Mouse (Mus musculus): ENCODE measurements around the gene Usf2. TPM values are rescaled to one million over a fixed set of nuclear protein-coding genes. Genes with fewer than 3 reads are reported as not detected.
"Not testable (repeated sequence)": the region's sequence is repeated elsewhere in the genome, so short reads cannot be mapped to it uniquely, and the experiment has no call there.

The Usf2 gene
- polyA plus RNA-seq, 1 experiment from 2014 or later: 23.5 TPM

DNA sequence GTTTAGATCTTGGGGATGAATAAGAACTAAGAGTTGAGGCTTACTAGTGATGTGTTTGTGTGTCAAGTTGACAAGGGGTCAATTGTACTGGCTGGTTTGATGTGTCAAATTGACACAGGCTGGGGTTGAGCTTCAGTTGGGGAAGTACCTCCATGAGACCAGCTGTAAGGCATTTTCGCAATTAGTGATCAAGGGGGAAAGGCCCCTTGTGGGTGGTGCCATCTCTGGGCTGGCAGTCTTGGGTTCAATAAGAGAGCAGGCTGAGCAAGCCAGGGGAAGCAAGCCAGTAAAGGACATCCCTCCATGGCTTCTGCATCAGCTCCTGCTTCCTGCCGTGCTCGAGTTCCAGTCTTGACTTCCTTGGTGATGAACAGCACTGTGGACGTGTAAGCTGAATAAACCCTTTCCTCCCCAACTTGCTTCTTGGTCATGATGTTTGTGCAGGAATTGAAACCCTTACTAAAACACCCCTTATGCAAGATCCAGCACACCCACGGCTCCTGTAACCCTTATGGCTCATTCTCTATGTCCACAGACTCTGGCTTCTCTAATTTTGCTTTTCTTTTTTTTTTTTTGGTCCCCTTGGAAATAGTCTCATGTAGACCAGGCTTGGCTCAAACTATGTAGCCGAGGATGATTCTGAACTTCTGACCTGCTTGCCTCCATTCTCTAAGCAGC is 21.0 kb downstream of the Usf2 start:
- not testable (repeated sequence) for H3K4me3 ChIP-seq; H3K27me3 ChIP-seq (ENCODE audit: low read depth, poor library complexity, severe bottlenecking); H3K36me3 ChIP-seq; H3K27ac ChIP-seq (replicated peaks); H3K9me3 ChIP-seq (replicated peaks); DNase-seq (ENCODE audit: low spot score); H3K4me1 ChIP-seq
- 84% methylated on average over 6 of the region's 6 CpGs for WGBS

GRCm38 (mm10) chr7:30924581-30924980 is 32.0 kb downstream of the Usf2 start, which contains the start of gene Hamp2:
Gene Hamp2 (minus strand): TSS chr7:30924681.
- H3K4me3 ChIP-seq; H3K4me1 ChIP-seq; H3K36me3 ChIP-seq; H3K9me3 ChIP-seq (replicated peaks); H3K27me3 ChIP-seq (ENCODE audit: low read depth, poor library complexity, severe bottlenecking); DNase-seq (ENCODE audit: low spot score); H3K27ac ChIP-seq (replicated peaks): not testable (repeated sequence)
- WGBS: 80% methylated on average over 2 of the region's 2 CpGs

GRCm38 (mm10) chr7:30924071-30924470 is 32.5 kb downstream of the Usf2 start:
- no peak overlapping the region for H3K27ac ChIP-seq (replicated peaks)
- DNase-seq (ENCODE audit: low spot score): no peak
- 78% methylated on average over 3 of the region's 3 CpGs for WGBS
- no peak overlapping the region for H3K4me3 ChIP-seq
- H3K36me3 ChIP-seq: no peaks in the 10 kb centered on the region
- no peaks in the 10 kb centered on the region for H3K9me3 ChIP-seq (replicated peaks)
- no peaks in the 10 kb centered on the region for H3K27me3 ChIP-seq (ENCODE audit: low read depth, poor library complexity, severe bottlenecking)
- no peaks in the 10 kb centered on the region for H3K4me1 ChIP-seq

- not testable (repeated sequence) for H3K4me3 ChIP-seq; H3K36me3 ChIP-seq; H3K4me1 ChIP-seq; H3K27ac ChIP-seq (replicated peaks); DNase-seq (ENCODE audit: low spot score); H3K27me3 ChIP-seq (ENCODE audit: low read depth, poor library complexity, severe bottlenecking); H3K9me3 ChIP-seq (replicated peaks)
- 47% methylated on average over 3 of the region's 3 CpGs for WGBS
Measured at GRCm38 (mm10) chr7:30922490-30922889, 34.1 kb downstream of the Usf2 start.

DNA sequence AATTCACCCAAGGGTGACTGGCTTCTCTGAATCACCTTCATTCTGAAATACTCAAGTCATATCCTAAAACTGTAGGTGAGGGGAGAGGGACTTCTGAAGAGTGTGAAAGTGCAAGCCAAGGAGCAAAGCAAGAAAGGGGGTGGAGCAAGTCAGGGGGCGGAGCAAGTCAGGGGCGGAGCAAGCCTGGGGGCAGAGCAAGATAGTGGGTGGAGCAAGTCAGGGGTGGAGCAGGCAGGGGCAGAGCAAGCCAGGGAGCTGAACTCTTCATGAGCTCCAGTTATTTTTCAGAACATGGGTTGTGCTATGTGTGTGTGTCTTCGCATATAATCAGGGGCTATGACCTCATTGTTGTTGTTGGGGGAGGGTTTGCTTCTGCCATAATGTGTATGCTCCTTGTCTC is 36.4 kb downstream of the Usf2 start:
- no peaks in the 10 kb centered on the region for H3K27me3 ChIP-seq (ENCODE audit: low read depth, poor library complexity, severe bottlenecking)
- H3K27ac ChIP-seq (replicated peaks): no peak overlapping the region
- H3K9me3 ChIP-seq (replicated peaks): no peaks in the 10 kb centered on the region
- no peak overlapping the region for H3K4me3 ChIP-seq
- DNase-seq (ENCODE audit: low spot score): no peak
- no peaks in the 10 kb centered on the region for H3K36me3 ChIP-seq
- WGBS: 67% methylated on average over 3 of the region's 3 CpGs
- H3K4me1 ChIP-seq: peaks cover 10% of the 10 kb centered on the region

DNA sequence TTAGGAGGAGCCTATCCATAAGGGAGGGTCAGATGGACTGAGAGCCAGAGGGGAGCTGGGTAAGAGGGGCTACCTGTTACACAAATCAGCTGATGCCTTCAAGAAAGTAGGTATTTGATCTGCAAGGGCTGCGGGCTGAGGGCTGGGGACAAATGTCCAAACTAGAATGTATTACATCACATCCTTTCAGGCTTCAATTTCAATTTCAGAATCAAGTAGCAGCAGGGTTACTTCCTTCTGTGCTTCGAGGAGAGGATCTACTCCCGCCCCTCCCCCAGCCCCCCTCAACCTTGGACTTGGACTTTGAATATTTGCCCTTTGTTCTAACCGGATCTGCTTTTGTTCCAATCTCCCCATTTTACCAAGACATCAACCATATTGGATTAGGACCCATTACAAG is 39.4 kb downstream of the Usf2 start:
- Histone ChIP-seq H3K36me3 (no peaks in the 10 kb centered on the region), H3K27ac (replicated peaks) (no peak overlapping the region), H3K27me3 (ENCODE audit: low read depth, poor library complexity, severe bottlenecking) (no peaks in the 10 kb centered on the region), H3K9me3 (replicated peaks) (no peaks in the 10 kb centered on the region), H3K4me1 (peaks cover 10% of the 10 kb centered on the region), H3K4me3 (no peak overlapping the region)
- no peak for DNase-seq (ENCODE audit: low spot score)
- 55% methylated on average over 4 of the region's 4 CpGs for WGBS

- Histone ChIP-seq H3K27me3 (ENCODE audit: low read depth, poor library complexity, severe bottlenecking) (no peaks in the 10 kb centered on the region), H3K4me1 (peaks cover 10% of the 10 kb centered on the region), H3K36me3 (no peaks in the 10 kb centered on the region), H3K9me3 (replicated peaks) (no peaks in the 10 kb centered on the region), H3K27ac (replicated peaks) (no peak overlapping the region), H3K4me3 (no peak overlapping the region)
- no peak for DNase-seq (ENCODE audit: low spot score)
- 29% methylated on average over 6 of the region's 6 CpGs for WGBS
Measured at GRCm38 (mm10) chr7:30916713-30917112, 39.9 kb downstream of the Usf2 start.

DNA sequence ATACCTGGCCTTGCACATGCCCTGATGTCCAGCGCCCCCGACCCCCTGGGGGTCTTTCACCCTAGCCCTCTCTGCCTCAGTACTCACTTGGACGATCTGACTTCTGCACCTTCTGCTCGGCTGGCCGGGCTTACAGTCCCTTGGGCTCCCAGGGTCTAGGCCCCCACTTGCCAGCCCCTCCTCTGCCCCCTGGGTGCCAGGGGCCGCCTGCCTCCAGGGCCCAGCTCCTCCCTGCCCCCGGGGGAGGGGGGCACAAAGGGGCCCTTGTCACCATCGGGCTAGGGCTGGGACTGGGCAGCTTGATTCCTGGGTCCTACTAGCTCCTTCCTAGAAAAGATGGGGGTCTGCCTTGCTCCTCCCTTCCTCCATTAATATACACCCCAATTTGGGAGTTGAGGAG is 41.9 kb downstream of the Usf2 start, which contains the start of gene Mag:
TSS of gene Mag (minus strand) at position 142 of the 400 bp plus-strand sequence.
- Histone ChIP-seq H3K4me3 (no peak within 1 kb of the TSS), H3K27ac (replicated peaks) (no peak within 1 kb of the TSS), H3K4me1 (peaks cover 10% of the 10 kb centered on the region), H3K27me3 (ENCODE audit: low read depth, poor library complexity, severe bottlenecking) (no peaks in the 10 kb centered on the region), H3K36me3 (no peaks in the 10 kb centered on the region), H3K9me3 (replicated peaks) (no peaks in the 10 kb centered on the region)
- WGBS: 69% methylated on average over 8 of the region's 8 CpGs
- no peak for DNase-seq (ENCODE audit: low spot score)

- no peaks in the 10 kb centered on the region for H3K9me3 ChIP-seq (replicated peaks)
- DNase-seq (ENCODE audit: low spot score): no peak
- H3K27me3 ChIP-seq (ENCODE audit: low read depth, poor library complexity, severe bottlenecking): peaks cover 6% of the 10 kb centered on the region
- no peak overlapping the region for H3K27ac ChIP-seq (replicated peaks)
- H3K36me3 ChIP-seq: no peaks in the 10 kb centered on the region
- H3K4me1 ChIP-seq: peaks cover 12% of the 10 kb centered on the region
- no peak overlapping the region for H3K4me3 ChIP-seq
- WGBS: 79% methylated on average over 6 of the region's 6 CpGs
Measured at GRCm38 (mm10) chr7:30909773-30910172, 46.8 kb downstream of the Usf2 start.

GRCm38 (mm10) chr7:30908992-30909431 is 47.6 kb downstream of the Usf2 start:
- Histone ChIP-seq H3K4me1 (peaks cover 12% of the 10 kb centered on the region), H3K9me3 (replicated peaks) (no peaks in the 10 kb centered on the region), H3K27me3 (ENCODE audit: low read depth, poor library complexity, severe bottlenecking) (peaks cover 6% of the 10 kb centered on the region), H3K27ac (replicated peaks) (0 out of 2 replicates have a peak overlapping the region, but pooled peaks have one; percentile 23), H3K4me3 (peak overlapping the region; percentile 50), H3K36me3 (no peaks in the 10 kb centered on the region)
- 31% methylated on average over 17 of the region's 17 CpGs for WGBS
- no peak for DNase-seq (ENCODE audit: low spot score)

- peak overlapping the region; percentile 50 for H3K4me3 ChIP-seq
- 0 out of 2 replicates have a peak overlapping the region, but pooled peaks have one; percentile 23 for H3K27ac ChIP-seq (replicated peaks)
- H3K27me3 ChIP-seq (ENCODE audit: low read depth, poor library complexity, severe bottlenecking): peaks cover 6% of the 10 kb centered on the region
- WGBS: 2% methylated on average over 23 of the region's 26 CpGs
- no peaks in the 10 kb centered on the region for H3K9me3 ChIP-seq (replicated peaks)
- H3K36me3 ChIP-seq: no peaks in the 10 kb centered on the region
- H3K4me1 ChIP-seq: peaks cover 12% of the 10 kb centered on the region
- peak; percentile 63 for DNase-seq (ENCODE audit: low spot score)
Measured at GRCm38 (mm10) chr7:30908277-30908991, 48.2 kb downstream of the Usf2 start.

- Histone ChIP-seq H3K36me3 (no peaks in the 10 kb centered on the region), H3K4me1 (peaks cover 14% of the 10 kb centered on the region), H3K27me3 (ENCODE audit: low read depth, poor library complexity, severe bottlenecking) (peaks cover 2% of the 10 kb centered on the region), H3K4me3 (no peak overlapping the region), H3K9me3 (replicated peaks) (no peaks in the 10 kb centered on the region), H3K27ac (replicated peaks) (no peak overlapping the region)
- WGBS: 57% methylated on average over 4 of the region's 4 CpGs
- no peak for DNase-seq (ENCODE audit: low spot score)
Measured at GRCm38 (mm10) chr7:30904042-30904441, 52.6 kb downstream of the Usf2 start.

All from midbrain, embryonic 10.5 days (tissue).